Mouse (Mus musculus) heart, adult 2 months (tissue): ENCODE results near the gene Adcy7.

Experiments
- CTCF ChIP-seq: fragments of 200-600 bp; IDR thresholded peaks from 2 replicates; pipeline ENCODE4 v1.8.1; 2022; ENCODE audit warnings: antibody characterized with exemption, mild to moderate bottlenecking, moderate library complexity
- EP300 ChIP-seq: fragments of 200-500 bp; IDR thresholded peaks from 2 replicates; pipeline ENCODE4 v1.6.1; 2011; ENCODE audit warnings: low read depth, low read length, control low read depth; ENCODE audit not compliant: insufficient read depth

DNA sequence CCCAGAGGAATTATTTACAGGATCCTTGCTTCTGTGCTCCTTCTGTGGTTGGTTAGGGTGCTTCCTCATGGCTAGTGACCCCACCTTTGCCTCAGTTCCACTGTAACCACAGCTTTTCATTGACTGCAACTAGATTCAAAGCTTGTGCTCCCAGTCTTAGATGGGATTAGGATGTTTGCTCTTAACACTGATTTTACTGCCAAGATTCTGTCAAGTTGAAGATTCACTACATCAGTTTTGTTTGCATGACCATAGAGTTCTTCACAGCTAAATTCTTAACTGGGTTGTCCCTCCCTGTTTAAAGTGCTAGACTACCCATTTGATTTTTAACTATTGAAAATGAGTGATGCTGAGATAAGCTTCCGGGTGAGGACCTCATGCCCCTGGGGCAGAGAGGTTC, 43.9 kb upstream of the Adcy7 start:
- TF ChIP-seq CTCF (no peak), EP300 (no peak)
